Mouse (Mus musculus) ZHBTc4 (cell line): Measurements from ENCODE around the gene Adam33.
"Not testable (repeated sequence)": the region's sequence is repeated elsewhere in the genome, so short reads cannot be mapped to it uniquely, and the experiment has no call there.

Experiments used
- DNase-seq: peaks from one replicate; pipeline ENCODE4 v3.0.0-alpha.2; 2011; ENCODE audit warnings: low read depth, low spot score

Gene Adam33

GRCm38 (mm10) chr2:131058672-131059071, 4.9 kb downstream of the Adam33 start:
- no peak for DNase-seq

- peak; percentile 84 for DNase-seq
Measured at GRCm38 (mm10) chr2:131056191-131056590, 7.4 kb downstream of the Adam33 start.

GRCm38 (mm10) chr2:131055631-131056030, 8.0 kb downstream of the Adam33 start:
- DNase-seq, result peak; percentile 92

GRCm38 (mm10) chr2:131054646-131055264, 8.9 kb downstream of the Adam33 start:
- peak; percentile 26 for DNase-seq

GRCm38 (mm10) chr2:131053851-131054645, 9.6 kb downstream of the Adam33 start:
- DNase-seq, result peak; percentile 66

- no peak for DNase-seq
Measured at GRCm38 (mm10) chr2:131052862-131053418, 10.7 kb downstream of the Adam33 start.

- DNase-seq, result no peak
Measured at GRCm38 (mm10) chr2:131052043-131052442, 11.6 kb downstream of the Adam33 start.

GRCm38 (mm10) chr2:131046025-131046424, 17.6 kb downstream of the Adam33 start:
- no peak for DNase-seq

GRCm38 (mm10) chr2:131044989-131045720, 18.5 kb downstream of the Adam33 start:
- no peak for DNase-seq

- peak; percentile 22 for DNase-seq
Measured at GRCm38 (mm10) chr2:131044354-131044852, 19.2 kb downstream of the Adam33 start.

- no peak for DNase-seq
Measured at GRCm38 (mm10) chr2:131042988-131043387, 20.6 kb downstream of the Adam33 start, which contains the start of gene Gfra4. Gene Gfra4 (minus strand): TSS chr2:131043088.

- DNase-seq, result peak; percentile 61
Measured at GRCm38 (mm10) chr2:131040854-131041825, 22.5 kb downstream of the Adam33 start.

- DNase-seq, result no peak
Measured at GRCm38 (mm10) chr2:131038675-131039074, 24.9 kb downstream of the Adam33 start.

- DNase-seq, result no peak
Measured at GRCm38 (mm10) chr2:131038197-131038596, 25.4 kb downstream of the Adam33 start.

GRCm38 (mm10) chr2:131037226-131037990, 26.2 kb downstream of the Adam33 start:
- no peak for DNase-seq

- DNase-seq, result no peak
Measured at GRCm38 (mm10) chr2:131036757-131037156, 26.9 kb downstream of the Adam33 start.

- no peak for DNase-seq
Measured at GRCm38 (mm10) chr2:131036343-131036742, 27.3 kb downstream of the Adam33 start.

- not testable (repeated sequence) for DNase-seq
Measured at GRCm38 (mm10) chr2:131031406-131031805, 32.2 kb downstream of the Adam33 start.

- DNase-seq, result no peak
Measured at GRCm38 (mm10) chr2:131030998-131031397, 32.6 kb downstream of the Adam33 start.

GRCm38 (mm10) chr2:131030561-131030960, 33.1 kb downstream of the Adam33 start:
- DNase-seq, result no peak
